Comparison of ENCODE assay signal across 8 mouse cellular contexts in genomic region chr7:109704461-109704860, GRCm38 (mm10). TPM values are rescaled to one million over a fixed set of nuclear protein-coding genes. Genes with fewer than 3 reads are reported as not detected.
DNase-seq lines count a peak whose midpoint lies in the region; ATAC-seq and TF ChIP-seq lines count a peak whose summit lies in the region.

No protein-coding gene starts in this region.

- WGBS in kidney, adult 2 months = 36% methylated on average over 3 of the region's 3 CpGs
- 74% methylated on average over 3 of the region's 3 CpGs for WGBS in hindbrain, embryonic 14.5 days
- 64% methylated on average over 3 of the region's 3 CpGs for WGBS in midbrain, embryonic 12.5 days

- TF ChIP-seq CTCF in kidney, adult 2 months (conservative IDR thresholded peaks at IDR 0.05; ENCODE audit: insufficient read depth, insufficient read length, low read depth, low read length) = no peak

- peak overlapping the region; percentile 74 for H3K4me2 ChIP-seq in hindbrain, embryonic 14.5 days (replicated peaks)
- H3K4me2 ChIP-seq in midbrain, embryonic 12.5 days (replicated peaks) = peak overlapping the region; percentile 64

- no peaks in the 10 kb centered on the region for H3K9me3 ChIP-seq in hindbrain, embryonic 14.5 days (ENCODE audit: control insufficient read depth, low read length)
- no peaks in the 10 kb centered on the region for H3K9me3 ChIP-seq in midbrain, embryonic 12.5 days

- no peak for ATAC-seq in hindbrain, embryonic 14.5 days (ENCODE audit: low FRiP score)
- no peak for ATAC-seq in midbrain, embryonic 12.5 days (ENCODE audit: low FRiP score, low read depth)

- TF ChIP-seq POLR2A in kidney, adult 2 months (IDR thresholded peaks at IDR 0.05; ENCODE audit: low read depth, low read length) = no peak

- H3K4me3 ChIP-seq in kidney, adult 2 months (ENCODE audit: insufficient read depth, low read depth, low read length) = no peak overlapping the region
- H3K4me3 ChIP-seq in hindbrain, embryonic 14.5 days (replicated peaks; ENCODE audit: low read length) = peak overlapping the region; percentile 59
- peak overlapping the region; percentile 63 for H3K4me3 ChIP-seq in midbrain, embryonic 12.5 days

- H3K27me3 ChIP-seq in kidney, adult 2 months (replicated peaks; ENCODE audit: control insufficient read depth, insufficient read depth, low read length) = no peaks in the 10 kb centered on the region
- H3K27me3 ChIP-seq in hindbrain, embryonic 14.5 days (ENCODE audit: control insufficient read depth, insufficient read depth, low read length) = no peaks in the 10 kb centered on the region
- peaks cover 8% of the 10 kb centered on the region for H3K27me3 ChIP-seq in midbrain, embryonic 12.5 days

- H3K27ac ChIP-seq in kidney, adult 2 months (ENCODE audit: insufficient read depth, low read depth, low read length) = no peak overlapping the region; the same call in 1 of the 2 replicates
- H3K27ac ChIP-seq in hindbrain, embryonic 14.5 days = no peak overlapping the region
- H3K27ac ChIP-seq in midbrain, embryonic 12.5 days (replicated peaks) = no peak overlapping the region; the same call in 1 of the 2 replicates

- H3K36me3 ChIP-seq in kidney, adult 2 months (ENCODE audit: control insufficient read depth, insufficient read depth, low read length) = no peaks in the 10 kb centered on the region; the same call in 1 of the 2 replicates
- H3K36me3 ChIP-seq in hindbrain, embryonic 14.5 days (replicated peaks; ENCODE audit: control insufficient read depth, insufficient read depth) = peaks cover 7% of the 10 kb centered on the region
- peaks cover 11% of the 10 kb centered on the region; the same call in 1 of the 2 replicates for H3K36me3 ChIP-seq in midbrain, embryonic 12.5 days

- H3K4me1 ChIP-seq in kidney, adult 2 months (ENCODE audit: control insufficient read depth, insufficient read depth, low read length) = peaks cover 9% of the 10 kb centered on the region; the same call in 1 of the 2 replicates
- no peaks in the 10 kb centered on the region; the same call in 1 of the 2 replicates for H3K4me1 ChIP-seq in hindbrain, embryonic 14.5 days (replicated peaks; ENCODE audit: control insufficient read depth, insufficient read depth, low read length)
- 0 out of 2 replicates have a peak, but pooled peaks cover 4% of the 10 kb centered on the region for H3K4me1 ChIP-seq in midbrain, embryonic 12.5 days

- no peak overlapping the region for H3K9ac ChIP-seq in hindbrain, embryonic 14.5 days
- no peak overlapping the region for H3K9ac ChIP-seq in midbrain, embryonic 12.5 days (replicated peaks)

- DNase-seq in kidney, adult 2 months = peak; percentile 48
- no peak for DNase-seq in kidney, postnatal 14 days
- peak; percentile 9 for DNase-seq in c-Kit-negative CD71-positive TER-119-positive erythroid progenitor cells, embryonic 14.5 days (ENCODE audit: low read depth, low spot score)
- no peak for DNase-seq in hindbrain, embryonic 14.5 days (ENCODE audit: low spot score)
- DNase-seq in cerebellum, postnatal 36 days = no peak
- DNase-seq in layer of hippocampus, postnatal 36 days = no peak
- no peak for DNase-seq in urinary bladder, postnatal 4 days (ENCODE audit: low spot score in 2 of 2)

RNA-seq across cellular contexts. Expression of gene Akip1, which starts 1.0 kb away (rescaled TPM):
- polyA plus RNA-seq in kidney, adult 2 months (2012; rRNA removed) = 24.7 and 29.8 TPM in 2 replicates
- polyA plus RNA-seq in hindbrain, embryonic 14.5 days (2014; fragmentation: Nextera tagmentation; extraction: Ambion mirVana) = 12.7 and 13.0 TPM in 2 replicates
- 19.1 and 19.5 TPM in 2 replicates for polyA plus RNA-seq in midbrain, embryonic 12.5 days (2016; fragmentation: Nextera tagmentation; extraction: Ambion mirVana)
- 1 to 10 TPM; 5.6 to 5.9 TPM for total RNA-seq in layer of hippocampus, postnatal 36 days (2021)

RNA-seq across cellular contexts. Expression of gene St5, which starts 1.1 kb away (rescaled TPM):
- 39.5 and 47.6 TPM in 2 replicates for polyA plus RNA-seq in kidney, adult 2 months (2012; rRNA removed)
- 23.4 and 24.0 TPM in 2 replicates for polyA plus RNA-seq in hindbrain, embryonic 14.5 days (2014; fragmentation: Nextera tagmentation; extraction: Ambion mirVana)
- 38.1 and 40.2 TPM in 2 replicates for polyA plus RNA-seq in midbrain, embryonic 12.5 days (2016; fragmentation: Nextera tagmentation; extraction: Ambion mirVana)
- 10 to 100 TPM; 39.1 to 55.7 TPM for total RNA-seq in layer of hippocampus, postnatal 36 days (2021)

RNA-seq across cellular contexts. Expression of gene BC051019, which starts 19.2 kb away (rescaled TPM):
- 0.08 TPM in 1 of 2 replicates, not detected in the other for polyA plus RNA-seq in kidney, adult 2 months (2012; rRNA removed)
- polyA plus RNA-seq in hindbrain, embryonic 14.5 days (2014; fragmentation: Nextera tagmentation; extraction: Ambion mirVana) = 0.70 TPM in 1 of 2 replicates, not detected in the other
- polyA plus RNA-seq in midbrain, embryonic 12.5 days (2016; fragmentation: Nextera tagmentation; extraction: Ambion mirVana) = not detected in 2 replicates
- total RNA-seq in layer of hippocampus, postnatal 36 days (2021) = not detected

RNA-seq across cellular contexts. Expression of gene Ascl3, which starts 27.1 kb away (rescaled TPM):
- polyA plus RNA-seq in kidney, adult 2 months (2012; rRNA removed) = 0.92 and 1.6 TPM in 2 replicates
- not detected in 2 replicates for polyA plus RNA-seq in hindbrain, embryonic 14.5 days (2014; fragmentation: Nextera tagmentation; extraction: Ambion mirVana)
- not detected in 2 replicates for polyA plus RNA-seq in midbrain, embryonic 12.5 days (2016; fragmentation: Nextera tagmentation; extraction: Ambion mirVana)
- not detected for total RNA-seq in layer of hippocampus, postnatal 36 days (2021)

RNA-seq across cellular contexts. Expression of gene Tmem9b, which starts 48.2 kb away (rescaled TPM):
- 65.8 and 74.5 TPM in 2 replicates for polyA plus RNA-seq in kidney, adult 2 months (2012; rRNA removed)
- 149 TPM in 2 replicates for polyA plus RNA-seq in hindbrain, embryonic 14.5 days (2014; fragmentation: Nextera tagmentation; extraction: Ambion mirVana)
- polyA plus RNA-seq in midbrain, embryonic 12.5 days (2016; fragmentation: Nextera tagmentation; extraction: Ambion mirVana) = 62.3 and 64.5 TPM in 2 replicates
- total RNA-seq in layer of hippocampus, postnatal 36 days (2021) = 100 to 1,000 TPM in 1 of 2 experiments, 10 to 100 TPM in 1; 97.9 to 107 TPM

Comparison
In these comparisons a context has a peak if more than half of its experiments do, and no peak if none do; other contexts are left out.
1. DNase-seq: peak in kidney, adult 2 months (single experiment) and c-Kit-negative CD71-positive TER-119-positive erythroid progenitor cells, embryonic 14.5 days (single experiment); none in kidney, postnatal 14 days (single experiment), hindbrain, embryonic 14.5 days (single experiment), cerebellum, postnatal 36 days (0 of 2), layer of hippocampus, postnatal 36 days (0 of 2) and urinary bladder, postnatal 4 days (0 of 2).